Mouse (Mus musculus) right cerebral cortex, adult 2 months (tissue): ENCODE measurements around the gene Pgap2.
"Not testable (repeated sequence)": the region's sequence is repeated elsewhere in the genome, so short reads cannot be mapped to it uniquely, and the experiment has no call there.

Experiments
- DNase-seq, 2 experiments: peaks; one replicate each; pipeline ENCODE4 v3.0.0; 2021 to 2022; ENCODE audit warnings: low spot score in 2 of 2

The Pgap2 gene

GRCm38 (mm10) chr7:102242371-102242770, 32.4 kb downstream of the Pgap2 start:
- no peak for DNase-seq

GRCm38 (mm10) chr7:102242917-102243316, 32.9 kb downstream of the Pgap2 start:
- no peak for DNase-seq

GRCm38 (mm10) chr7:102243870-102244269, 33.9 kb downstream of the Pgap2 start:
- no peak for DNase-seq

- DNase-seq, result no peak
Measured at GRCm38 (mm10) chr7:102244782-102245535, 35.0 kb downstream of the Pgap2 start.

GRCm38 (mm10) chr7:102245775-102246174, 35.8 kb downstream of the Pgap2 start:
- no peak for DNase-seq

- DNase-seq, result no peak
Measured at GRCm38 (mm10) chr7:102246265-102246664, 36.3 kb downstream of the Pgap2 start.

- no peak for DNase-seq
Measured at GRCm38 (mm10) chr7:102246956-102247797, 37.2 kb downstream of the Pgap2 start.

GRCm38 (mm10) chr7:102248691-102249404, 38.8 kb downstream of the Pgap2 start:
- DNase-seq, result no peak

GRCm38 (mm10) chr7:102249531-102249895, 39.5 kb downstream of the Pgap2 start:
- DNase-seq, result peak in 1 of 2 experiments; percentile 31

- DNase-seq, result peak in 1 of 2 experiments; percentile 36
Measured at GRCm38 (mm10) chr7:102249896-102250630, 40.1 kb downstream of the Pgap2 start.

GRCm38 (mm10) chr7:102250631-102251214, 40.7 kb downstream of the Pgap2 start:
- peak; percentile 87 to 92 for DNase-seq

GRCm38 (mm10) chr7:102253631-102254030, 43.6 kb downstream of the Pgap2 start:
- DNase-seq, result no peak

- DNase-seq, result no peak
Measured at GRCm38 (mm10) chr7:102255954-102256353, 45.9 kb downstream of the Pgap2 start, which contains the start of gene Rhog. Gene Rhog (minus strand): TSS chr7:102256054.

GRCm38 (mm10) chr7:102256636-102257035, 46.6 kb downstream of the Pgap2 start:
- DNase-seq, result no peak

GRCm38 (mm10) chr7:102258189-102258588, 48.2 kb downstream of the Pgap2 start:
- DNase-seq, result peak; percentile 85 to 89

- no peak for DNase-seq
Measured at GRCm38 (mm10) chr7:102258753-102259152, 48.7 kb downstream of the Pgap2 start.

GRCm38 (mm10) chr7:102259716-102260479, 49.9 kb downstream of the Pgap2 start:
- no peak for DNase-seq

GRCm38 (mm10) chr7:102260518-102260917, 50.5 kb downstream of the Pgap2 start:
- DNase-seq, result no peak

GRCm38 (mm10) chr7:102263020-102263419, 53.0 kb downstream of the Pgap2 start:
- DNase-seq, result no peak

GRCm38 (mm10) chr7:102266021-102266400, 56.0 kb downstream of the Pgap2 start:
- not testable (repeated sequence) for DNase-seq
